Mouse (Mus musculus) T-cell, adult 2 months (primary cell): ENCODE results near the gene Camk2g.

Source experiments
- DNase-seq: peaks from one replicate; pipeline ENCODE4 v3.0.0; 2022; ENCODE audit warnings: low spot score

The Camk2g gene

GRCm38 (mm10) chr14:20702096-20702740 lies 91.7 kb downstream of the Camk2g start:
- no peak for DNase-seq

GRCm38 (mm10) chr14:20701554-20701953 lies 92.3 kb downstream of the Camk2g start:
- DNase-seq: no peak

GRCm38 (mm10) chr14:20700362-20700761 lies 93.5 kb downstream of the Camk2g start:
- DNase-seq: no peak

GRCm38 (mm10) chr14:20698515-20698914 lies 95.4 kb downstream of the Camk2g start:
- DNase-seq: no peak

GRCm38 (mm10) chr14:20696986-20697385 lies 96.9 kb downstream of the Camk2g start:
- peak; percentile 46 for DNase-seq

- no peak for DNase-seq
Measured at GRCm38 (mm10) chr14:20695761-20696520, 97.9 kb downstream of the Camk2g start.

- peak; percentile 87 for DNase-seq
Measured at GRCm38 (mm10) chr14:20694884-20695760, 98.8 kb downstream of the Camk2g start, which contains the start of gene Fut11. Fut11 (plus strand) TSS chr14:20694968.

GRCm38 (mm10) chr14:20694185-20694883 lies 99.6 kb downstream of the Camk2g start:
- no peak for DNase-seq

- no peak for DNase-seq
Measured at GRCm38 (mm10) chr14:20693589-20694101, 100.2 kb downstream of the Camk2g start.

- no peak for DNase-seq
Measured at GRCm38 (mm10) chr14:20691772-20692171, 102.1 kb downstream of the Camk2g start.

- no peak for DNase-seq
Measured at GRCm38 (mm10) chr14:20689009-20689408, 104.9 kb downstream of the Camk2g start.

GRCm38 (mm10) chr14:20686576-20686975 lies 107.3 kb downstream of the Camk2g start:
- DNase-seq: no peak
